Mouse (Mus musculus): ENCODE measurements around the gene Erp27.

Gene Erp27

DNA sequence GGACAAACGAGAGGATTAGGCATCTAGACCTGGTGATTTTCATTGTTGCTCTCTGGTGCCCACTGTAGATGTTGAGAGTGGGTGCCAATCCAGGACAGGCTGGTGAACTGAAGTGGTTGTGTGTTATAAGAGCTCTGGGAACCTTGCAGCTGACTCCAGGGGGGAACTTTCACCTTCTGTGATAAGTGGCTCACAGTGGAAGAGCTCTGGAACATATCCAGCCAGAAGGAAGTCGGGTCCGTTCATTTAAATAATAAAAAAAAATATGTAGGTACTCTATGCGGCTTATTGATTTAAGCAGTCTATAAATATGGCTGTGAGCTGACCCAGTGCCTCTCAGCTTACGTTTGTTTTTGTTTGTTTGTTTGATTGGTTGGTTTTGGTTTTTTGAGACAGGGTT is at the start of gene Erp27:
Erp27 (minus strand) TSS at position 101 of the 400 bp plus-strand sequence.
- in situ Hi-C loops (cut with MboI, MseI) = loop anchor here (10.0 kb wide), 1 partner anchor 67 kb away; the partner anchor contains the start of gene Art4

DNA sequence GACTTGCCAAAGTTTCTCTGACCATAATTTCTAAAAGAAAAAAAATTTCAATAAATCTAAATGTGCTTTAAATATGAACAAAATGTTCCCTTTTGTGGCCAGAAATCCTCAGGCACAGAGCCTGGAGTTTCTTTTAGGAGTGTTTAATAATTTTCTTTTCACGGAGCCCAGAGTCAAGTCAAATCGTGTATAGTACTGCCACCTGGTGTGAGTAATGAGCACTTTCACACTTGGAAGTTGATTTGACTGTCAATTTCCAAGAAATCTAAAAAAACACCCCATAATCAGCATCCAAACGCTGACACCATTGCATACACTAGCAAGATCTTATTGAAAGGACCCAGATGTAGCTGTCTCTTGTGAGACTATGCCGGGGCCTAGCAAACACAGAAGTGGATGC is 46.9 kb upstream of the Erp27 start:
- in situ Hi-C loops (cut with MboI, MseI) = loop anchor here (5.0 to 10.0 kb wide), 2 partner anchors 37 to 114 kb away; partner anchors contain the start of gene Art4

DNA sequence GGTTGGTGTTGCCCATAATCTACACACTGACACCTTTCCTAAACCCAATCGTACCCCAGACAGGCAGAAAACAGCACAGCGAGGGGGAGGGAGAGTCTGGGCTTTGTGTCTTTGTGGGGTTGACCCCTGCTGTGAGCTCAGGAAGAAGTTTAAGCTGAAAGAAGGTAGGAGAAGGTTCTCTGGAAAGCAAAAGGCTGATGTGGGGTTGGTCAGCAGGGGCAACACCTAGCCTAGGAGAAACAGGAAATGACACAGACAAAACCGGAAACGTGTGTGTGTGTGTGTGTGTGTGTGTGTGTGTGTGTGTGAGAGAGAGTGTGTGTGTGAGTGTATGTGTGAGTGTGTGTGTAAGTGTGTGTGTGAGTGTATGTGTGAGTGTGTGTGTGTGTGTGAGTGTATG is 45.5 kb upstream of the Erp27 start:
- in situ Hi-C loops (cut with MboI, MseI) = loop anchor here (5.0 to 10.0 kb wide), 2 partner anchors 35 to 113 kb away; partner anchors contain the start of gene Art4

DNA sequence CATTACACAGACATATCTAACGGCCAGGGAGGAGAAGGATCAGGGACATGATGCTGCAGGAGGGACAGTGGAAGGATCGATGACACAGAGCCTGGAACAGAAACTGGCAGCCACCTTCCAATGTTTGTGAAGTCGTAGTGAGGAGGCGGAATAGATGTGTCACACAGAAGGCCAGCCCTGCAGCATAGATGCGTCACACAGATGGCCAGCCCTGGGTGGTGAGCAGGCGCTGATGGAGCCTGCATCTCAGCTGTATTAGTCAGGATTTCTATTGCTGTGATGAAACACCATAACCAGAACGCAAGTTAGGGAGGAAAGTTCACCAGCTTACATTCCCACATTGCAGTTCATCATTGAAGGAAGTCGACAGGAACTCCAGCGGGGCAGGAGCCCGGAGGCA is 43.9 kb upstream of the Erp27 start:
- in situ Hi-C loops (cut with MboI, MseI) = loop anchor here (5.0 to 10.0 kb wide), 2 partner anchors 34 to 111 kb away; partner anchors contain the start of gene Art4

DNA sequence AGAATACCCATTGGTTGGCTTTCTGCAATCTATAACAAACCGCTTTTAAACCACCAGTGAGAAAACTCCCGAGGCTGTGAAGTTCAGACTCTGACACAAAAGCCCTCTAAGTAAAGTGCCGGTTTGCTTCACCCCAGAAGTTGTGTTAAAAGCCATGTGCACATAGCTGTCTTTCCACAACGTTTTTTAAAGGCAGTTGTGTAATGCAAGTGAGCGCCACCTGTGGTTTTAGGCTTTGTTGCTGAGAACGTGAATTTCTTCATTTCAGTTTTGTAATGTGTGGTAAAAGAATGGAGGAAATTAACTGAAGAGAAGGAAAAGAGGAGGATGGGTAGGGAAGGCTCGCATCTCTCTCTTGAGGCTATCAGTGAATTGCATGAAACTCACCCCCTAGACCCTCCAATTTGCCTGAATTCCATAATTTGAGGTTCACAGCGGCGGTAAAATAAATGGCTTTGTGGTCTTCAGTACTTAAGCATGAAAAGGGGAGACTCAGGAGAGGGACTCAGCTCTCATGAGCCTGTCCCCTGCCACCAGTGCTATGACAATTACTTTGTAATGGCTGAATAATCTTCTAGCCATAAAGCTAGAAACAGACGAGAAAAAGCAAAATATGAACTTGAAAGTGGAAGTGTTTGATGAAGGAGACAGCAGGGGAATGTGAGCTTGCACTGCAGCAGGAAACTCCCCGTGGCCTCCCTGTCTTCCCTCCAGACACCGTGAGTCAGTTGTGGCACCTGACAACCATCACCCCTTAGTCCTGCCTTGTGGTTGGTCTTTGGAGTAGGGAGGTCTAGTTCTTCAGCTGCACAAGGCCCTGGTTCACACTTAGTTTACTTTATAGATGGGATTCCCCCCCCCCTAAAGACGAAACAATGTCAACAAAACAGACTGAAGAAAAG is 42.9 kb upstream of the Erp27 start:
- in situ Hi-C loops (cut with MboI, MseI) = loop anchor here (5.0 to 10.0 kb wide), 2 partner anchors 33 to 110 kb away; partner anchors contain the start of gene Art4

DNA sequence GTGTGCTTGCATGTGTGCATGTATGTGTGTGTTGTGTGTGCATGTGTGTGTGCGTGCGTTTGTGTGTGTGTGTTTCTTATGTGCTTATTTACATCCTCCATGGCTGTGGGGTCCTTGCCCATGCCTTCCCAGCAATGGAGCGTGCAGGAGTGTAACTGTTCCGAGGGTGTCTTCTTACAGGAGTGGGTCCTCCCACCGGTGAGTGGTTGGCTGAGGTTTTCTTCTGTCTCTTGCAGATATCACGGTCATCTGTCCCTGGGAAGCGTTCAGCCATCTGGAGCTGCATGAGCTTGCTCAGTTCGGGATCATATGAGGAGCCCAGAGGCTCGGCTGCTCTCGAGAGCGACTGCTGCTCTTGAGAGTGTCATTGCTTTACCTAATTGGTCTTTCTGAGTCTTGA is 41.0 kb upstream of the Erp27 start:
- in situ Hi-C loops (cut with MboI, MseI) = loop anchor here (10.0 kb wide), 1 partner anchor 108 kb away; the partner anchor contains the start of gene Art4

DNA sequence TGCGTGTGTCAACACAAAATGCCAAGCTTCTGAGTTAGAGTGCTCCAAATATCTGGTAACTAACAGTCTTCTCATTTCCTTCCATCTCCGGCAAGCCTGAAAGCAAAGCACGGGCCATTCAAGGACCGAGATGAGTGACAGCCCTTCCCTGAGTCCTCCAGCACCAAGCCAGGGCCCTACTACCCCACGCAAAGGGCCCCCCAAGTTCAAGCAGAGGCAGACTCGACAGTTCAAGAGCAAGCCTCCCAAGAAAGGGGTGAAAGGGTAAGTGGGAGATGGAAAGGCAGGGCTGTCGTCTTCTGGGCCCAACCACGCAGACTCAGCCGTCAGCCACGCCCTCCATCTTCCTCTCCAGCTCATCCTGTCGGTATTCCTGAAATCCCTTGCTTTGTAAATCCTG is 37.2 kb upstream of the Erp27 start:
- in situ Hi-C loops (cut with MboI, MseI) = no loop called here

DNA sequence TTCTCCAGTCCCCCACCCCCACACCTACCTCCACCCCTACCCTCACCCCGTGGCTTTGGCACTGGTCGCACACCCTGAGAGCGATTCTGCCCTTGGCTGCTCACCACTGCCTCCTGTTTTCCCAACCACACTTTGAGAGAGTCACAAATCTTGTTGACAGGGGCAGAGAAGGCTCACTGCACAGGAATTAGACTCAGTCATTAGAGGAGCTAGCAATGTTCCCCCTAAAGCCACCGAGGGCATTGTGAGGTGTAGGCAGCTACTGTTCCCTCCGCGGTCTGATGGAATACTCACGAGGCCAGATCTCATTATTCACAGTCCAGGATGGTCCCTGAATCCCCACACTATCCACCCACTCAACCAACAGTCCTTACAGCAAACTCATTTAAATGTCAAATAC is 35.1 kb upstream of the Erp27 start:
- in situ Hi-C loops (cut with MboI, MseI) = no loop called here

DNA sequence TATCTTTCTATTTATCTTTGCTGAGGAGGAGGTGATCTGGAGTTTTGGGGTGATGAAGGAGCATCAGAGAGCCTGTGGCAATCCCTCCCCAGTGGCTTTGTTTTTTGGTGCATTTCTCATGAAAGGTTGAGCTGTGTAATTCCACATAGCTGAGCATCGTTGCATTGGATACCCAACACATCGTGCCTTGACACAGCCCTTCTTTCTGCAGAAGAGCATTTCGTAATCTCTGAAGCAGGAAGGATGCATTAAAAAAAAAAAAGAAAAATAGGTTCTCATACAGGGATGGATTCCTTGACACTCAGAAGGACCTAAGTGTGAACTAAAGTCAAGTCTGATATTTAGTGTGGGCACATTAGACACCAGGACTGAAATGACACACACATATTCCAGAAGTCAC is 33.3 kb upstream of the Erp27 start:
- in situ Hi-C loops (cut with MboI, MseI) = no loop called here

DNA sequence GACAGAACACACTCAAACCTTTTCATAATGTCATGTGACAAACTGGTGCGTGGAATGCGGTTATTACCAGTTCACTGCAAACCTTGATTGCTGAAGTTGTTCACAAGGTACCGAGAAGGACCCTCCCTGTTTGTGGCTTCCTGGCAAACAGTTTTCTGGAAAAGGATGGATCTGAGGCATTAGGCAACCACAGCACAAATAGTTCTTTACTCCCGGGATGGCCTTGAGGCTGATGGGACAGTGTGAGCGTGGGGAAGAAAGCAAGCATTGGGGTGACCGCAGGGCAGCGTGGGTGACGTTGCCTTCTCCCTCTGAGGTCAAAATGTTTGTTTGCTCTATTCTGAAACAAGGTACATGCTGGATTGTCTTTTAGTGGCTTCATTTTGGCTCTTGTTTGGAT is 32.7 kb upstream of the Erp27 start:
- in situ Hi-C loops (cut with MboI, MseI) = no loop called here

DNA sequence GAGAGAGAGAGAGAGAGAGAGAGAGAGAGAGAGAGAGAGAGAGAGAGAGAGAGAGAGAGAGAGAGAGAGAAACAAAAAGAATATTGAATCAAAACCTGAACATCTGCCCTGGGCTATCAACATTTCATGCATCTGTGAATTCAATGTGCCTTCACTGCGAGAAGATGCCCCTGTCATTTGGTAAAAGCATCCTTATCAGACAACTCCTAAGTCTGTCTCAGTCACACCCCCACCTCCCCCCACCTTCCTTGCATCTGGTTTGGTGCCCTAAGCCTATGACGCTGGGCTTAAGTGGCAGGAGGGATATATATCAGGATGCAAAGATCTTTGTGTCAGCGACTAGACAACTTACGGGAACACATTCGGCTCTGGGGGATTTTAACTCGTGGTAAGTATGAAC is 32.2 kb upstream of the Erp27 start:
- in situ Hi-C loops (cut with MboI, MseI) = no loop called here

DNA sequence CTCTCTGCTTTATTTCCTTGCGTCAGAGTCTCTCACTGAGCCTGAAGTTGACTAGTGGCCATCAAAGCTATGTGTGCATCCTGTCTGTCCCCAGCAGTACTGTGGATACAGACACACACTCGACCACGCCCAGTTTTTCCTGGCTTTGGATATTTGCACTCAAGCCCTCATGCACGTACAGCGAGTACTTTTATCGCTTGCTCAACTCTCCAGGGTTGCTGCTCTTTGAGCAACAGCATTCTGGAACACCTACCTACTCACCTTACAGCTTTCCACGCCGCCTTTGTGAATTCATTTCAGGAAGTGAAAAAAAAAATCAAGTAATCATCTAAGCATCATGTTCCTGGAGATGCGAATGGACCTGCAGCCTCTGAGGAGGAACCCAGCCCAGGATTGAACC is 30.9 kb upstream of the Erp27 start:
- in situ Hi-C loops (cut with MboI, MseI) = no loop called here

DNA sequence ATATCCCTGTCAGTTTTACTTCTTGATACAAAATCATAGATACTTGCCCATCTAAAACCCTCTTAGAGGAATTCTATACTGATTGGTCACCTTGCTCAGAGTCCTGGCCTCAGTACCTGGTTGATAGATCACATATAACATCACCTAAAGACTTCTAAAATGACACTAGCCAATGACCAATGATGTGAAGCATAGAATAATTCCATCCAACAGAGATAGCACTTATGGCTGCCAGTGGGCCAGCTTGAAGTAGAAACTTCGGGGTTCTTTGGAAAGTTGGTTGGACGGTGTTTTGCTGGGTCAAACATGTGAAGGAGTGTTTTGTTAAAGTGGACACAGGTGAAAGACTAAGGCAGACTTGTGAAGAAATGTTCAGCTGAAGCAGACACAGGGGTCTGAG is 28.2 kb upstream of the Erp27 start:
- in situ Hi-C loops (cut with MboI, MseI) = no loop called here

DNA sequence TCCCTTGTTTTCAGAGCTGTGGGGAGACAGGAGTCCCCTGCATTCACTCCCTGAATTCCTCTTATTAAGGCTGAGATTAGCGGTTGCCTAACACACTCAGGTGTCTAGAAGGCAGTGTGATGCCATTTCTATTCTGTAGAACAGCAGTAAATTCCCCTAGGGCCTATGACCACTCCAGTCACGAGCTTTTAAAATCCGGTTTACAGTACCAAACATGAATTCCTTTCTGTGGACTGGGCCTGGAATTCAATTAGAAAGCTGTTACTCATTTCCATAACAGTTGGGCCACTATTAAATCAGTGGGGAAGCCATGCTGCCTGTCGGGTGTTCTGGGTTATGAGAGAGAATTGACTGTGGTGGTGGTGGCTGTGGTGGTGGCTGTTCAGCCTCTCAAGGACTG is 25.7 kb upstream of the Erp27 start:
- in situ Hi-C loops (cut with MboI, MseI) = no loop called here

DNA sequence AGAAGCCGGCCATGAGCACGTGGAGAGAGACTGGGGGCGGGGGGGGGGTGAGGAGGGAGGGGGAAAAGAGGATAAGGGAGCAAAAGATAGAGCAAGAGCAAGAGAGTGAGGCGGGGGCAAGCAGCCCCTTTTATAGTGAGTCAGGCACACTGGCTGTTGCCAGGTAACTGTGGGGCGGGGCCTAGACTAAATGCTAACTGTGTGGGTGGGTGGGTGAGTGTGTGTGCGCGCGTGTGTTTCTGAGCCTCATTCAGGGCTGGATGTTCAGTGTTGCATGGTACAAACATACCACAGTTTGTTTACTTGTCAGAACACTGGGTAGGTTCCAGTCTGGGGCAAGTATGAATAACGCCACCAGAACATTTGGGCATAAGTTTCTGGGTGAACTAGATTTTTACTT is 25.0 kb upstream of the Erp27 start:
- in situ Hi-C loops (cut with MboI, MseI) = no loop called here

DNA sequence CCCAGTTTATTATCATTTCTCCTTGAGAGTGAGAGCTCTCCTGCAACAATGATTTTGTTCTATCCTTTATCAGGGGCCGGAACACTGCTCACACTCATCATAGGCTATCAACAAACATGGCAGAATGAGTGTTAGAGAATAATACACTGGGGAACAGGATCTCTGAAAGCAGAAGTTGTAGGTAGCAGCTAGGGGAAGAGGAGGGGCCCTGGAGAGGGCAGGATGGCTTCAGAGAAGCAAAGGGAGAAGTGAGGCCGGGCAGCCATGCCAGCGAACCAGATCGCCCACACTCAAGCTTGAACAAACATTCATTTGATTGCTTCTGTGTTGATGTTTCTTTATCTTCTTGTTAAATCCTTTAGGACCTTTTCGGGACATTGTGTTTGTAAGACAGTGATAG is 24.3 kb upstream of the Erp27 start:
- in situ Hi-C loops (cut with MboI, MseI) = no loop called here

DNA sequence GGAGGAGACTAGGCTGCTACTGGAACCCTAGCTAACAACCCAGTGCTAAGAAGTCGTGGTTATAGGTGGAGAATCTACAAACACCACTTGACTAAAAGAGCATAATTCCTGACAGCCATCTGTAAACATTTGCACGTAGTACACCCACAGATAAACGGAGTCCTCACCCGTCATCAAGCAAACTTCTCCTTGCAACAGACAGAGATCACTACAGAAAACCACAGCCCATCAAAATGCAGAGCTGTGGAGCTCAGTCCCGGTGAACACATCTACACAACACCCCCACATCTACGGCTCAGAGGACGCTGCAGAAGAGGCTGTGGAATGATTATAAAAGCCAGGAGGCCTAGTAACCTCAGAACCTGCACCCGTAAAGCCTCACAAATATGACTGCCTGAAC is 22.5 kb upstream of the Erp27 start:
- in situ Hi-C loops (cut with MboI, MseI) = no loop called here

DNA sequence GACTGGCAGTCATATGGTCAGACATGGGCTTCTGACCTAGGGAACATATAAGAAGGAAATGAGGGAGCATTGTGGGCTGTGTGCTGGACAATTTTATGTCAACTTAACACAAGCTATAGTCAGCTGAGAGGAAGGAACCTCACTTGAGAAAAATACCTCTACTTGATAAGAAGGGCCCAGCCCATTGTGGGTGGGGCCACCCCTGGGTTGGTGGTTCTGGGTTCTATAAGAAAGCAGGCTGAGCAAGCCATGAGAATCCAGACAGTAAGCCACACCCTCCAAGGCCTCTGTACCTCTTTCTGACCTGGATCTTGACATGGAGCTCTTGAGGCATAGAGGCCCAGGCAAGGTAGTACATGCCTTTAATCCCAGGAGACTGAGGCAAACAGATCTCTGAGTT is 21.4 kb upstream of the Erp27 start:
- in situ Hi-C loops (cut with MboI, MseI) = no loop called here

DNA sequence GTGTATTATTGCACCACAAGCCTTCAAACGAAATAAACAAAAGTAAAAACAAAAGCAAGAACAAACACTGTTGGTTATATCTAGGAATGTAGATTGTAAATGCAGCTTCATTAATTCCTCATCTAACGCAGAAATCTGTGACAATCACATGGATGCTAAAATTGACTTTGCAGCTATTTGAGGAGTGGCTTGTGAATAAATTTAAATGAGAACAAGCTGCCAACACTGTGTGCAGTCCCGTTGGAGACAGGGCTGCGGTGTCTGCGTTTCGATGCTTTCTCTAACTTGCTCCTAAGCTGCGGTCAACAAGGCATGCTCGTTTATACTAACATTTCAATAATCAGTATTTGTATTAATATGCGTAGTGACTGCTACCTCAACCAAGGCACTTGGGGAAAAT is 20.3 kb upstream of the Erp27 start:
- in situ Hi-C loops (cut with MboI, MseI) = no loop called here

DNA sequence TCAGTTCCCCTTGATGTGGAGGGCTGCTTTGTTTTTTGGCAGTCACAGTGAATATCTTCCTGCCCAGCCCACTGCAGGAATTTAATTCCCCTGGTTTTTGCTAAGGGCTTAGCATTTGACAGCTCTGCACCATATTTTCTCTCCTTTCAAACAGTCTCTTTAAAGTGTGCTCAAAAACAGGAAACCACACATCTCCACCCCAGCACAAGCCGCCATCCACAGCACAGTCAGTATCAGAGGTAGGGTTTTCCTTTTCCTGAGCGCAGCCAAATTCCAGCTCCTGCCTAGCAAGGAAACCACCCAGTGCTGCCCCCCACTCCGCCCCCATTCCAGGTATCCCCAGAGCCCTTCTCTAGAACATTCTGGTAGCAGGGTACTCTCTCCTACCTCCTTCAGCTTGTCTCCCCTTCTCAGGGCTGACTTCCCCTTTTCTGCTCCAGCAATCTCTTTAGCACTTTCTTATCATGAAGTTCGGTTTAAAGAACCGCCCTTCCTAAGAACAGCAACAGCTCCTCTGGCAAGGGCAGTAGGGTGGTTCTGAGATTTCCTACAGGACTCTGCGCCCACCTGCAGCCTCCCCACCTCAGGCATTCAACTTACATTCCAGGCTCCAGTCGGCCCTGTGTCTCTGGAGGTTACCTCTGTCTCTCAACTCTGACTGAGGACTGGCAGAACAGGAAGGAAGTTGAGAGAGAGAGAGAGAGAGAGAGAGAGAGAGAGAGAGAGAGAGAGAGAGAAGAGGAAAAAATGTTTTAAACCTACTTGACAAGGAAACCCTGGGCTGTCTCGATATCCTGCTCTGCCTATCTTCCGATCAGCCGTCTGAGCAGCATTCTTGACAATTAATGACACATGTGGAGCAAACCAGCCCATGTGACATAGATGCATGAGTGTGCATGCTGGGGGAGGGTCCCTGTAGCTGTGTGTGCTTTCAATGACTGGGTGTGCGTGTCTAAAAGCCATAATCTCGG is 19.4 kb upstream of the Erp27 start, which contains the start of gene Arhgdib:
Arhgdib (minus strand) TSS at position 849 of the 971 bp plus-strand sequence.
- in situ Hi-C loops (cut with MboI, MseI) = no loop called here

DNA sequence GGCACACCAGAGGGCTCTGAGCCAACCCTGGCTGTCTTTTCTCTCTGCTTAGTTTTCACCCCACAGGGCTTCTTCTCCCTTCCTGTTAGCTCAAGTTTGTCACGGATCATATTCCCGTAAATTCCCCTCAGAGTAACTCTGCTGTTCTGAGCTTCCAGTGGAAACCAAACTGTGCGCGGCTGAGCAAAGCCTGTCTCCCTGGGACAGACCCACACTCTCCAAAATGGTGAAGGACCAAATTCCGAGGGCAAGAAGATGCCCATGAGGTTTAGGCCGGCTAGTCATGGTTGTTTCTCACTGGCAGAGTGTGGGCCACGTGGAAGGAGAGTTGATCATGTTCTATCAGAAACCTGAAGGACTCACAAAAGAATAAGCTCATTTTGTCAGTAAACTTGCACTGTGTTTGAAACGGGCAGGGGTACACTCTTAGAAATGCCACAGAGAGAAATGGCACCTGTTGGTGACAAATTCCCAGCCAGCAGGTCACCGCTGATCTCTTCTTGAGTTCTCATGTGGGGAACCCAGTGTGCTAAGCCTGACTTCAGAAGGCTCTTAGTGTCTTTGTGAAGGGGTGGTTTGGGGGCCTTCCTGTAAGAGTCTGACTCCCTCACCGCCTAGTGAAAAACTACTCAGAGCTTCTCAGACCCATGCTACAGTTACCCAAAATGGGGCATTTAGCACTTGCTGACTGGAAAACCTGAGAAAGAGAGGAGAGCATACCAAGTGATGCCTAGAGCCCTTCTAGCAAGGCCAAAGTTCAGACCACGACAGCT is 18.4 kb upstream of the Erp27 start:
- in situ Hi-C loops (cut with MboI, MseI) = no loop called here
